Mouse (Mus musculus) neural tube, embryonic 12.5 days (tissue): ENCODE data around the gene 4933427D14Rik. TPM values are rescaled to one million over a fixed set of nuclear protein-coding genes. Genes with fewer than 3 reads are reported as not detected.
A peak's percentile ranks its signal among the peaks of the same experiment; 100 is the strongest.

Experiments
- ATAC-seq: fragments of 200-750 bp; cut with Nextera tagmentation; 2 replicates; pipeline ENCODE4 v1.8.0; 2017; ENCODE audit warnings: low read depth, mild to moderate bottlenecking, moderate TSS enrichment, moderate library complexity; ENCODE audit not compliant: low FRiP score
- H3K27ac ChIP-seq: fragments of 300-500 bp; sonication (generic); 2 replicates; pipeline ENCODE4 v1.5.1; 2016
- H3K27me3 ChIP-seq: fragments of 300-500 bp; sonication (generic); replicated peaks from 2 replicates; pipeline ENCODE4 v1.6.1; 2016; ENCODE audit warnings: mild to moderate bottlenecking
- H3K36me3 ChIP-seq: fragments of 300-500 bp; sonication (generic); 2 replicates; pipeline ENCODE4 v1.6.1; 2016; ENCODE audit warnings: mild to moderate bottlenecking
- H3K4me1 ChIP-seq: fragments of 300-500 bp; sonication (generic); 2 replicates; pipeline ENCODE4 v1.6.1; 2016
- H3K4me2 ChIP-seq: fragments of 300-500 bp; sonication (generic); replicated peaks from 2 replicates; pipeline ENCODE4 v1.6.1; 2016; ENCODE audit warnings: mild to moderate bottlenecking
- H3K4me3 ChIP-seq: fragments of 300-500 bp; sonication (generic); 2 replicates; pipeline ENCODE4 v1.5.1; 2016
- H3K9ac ChIP-seq: fragments of 300-500 bp; sonication (generic); 2 replicates; pipeline ENCODE4 v1.6.1; 2016; ENCODE audit warnings: mild to moderate bottlenecking
- H3K9me3 ChIP-seq: fragments of 300-500 bp; sonication (generic); 2 replicates; pipeline ENCODE4 v1.6.1; 2016; ENCODE audit warnings: mild to moderate bottlenecking
- WGBS: fragments of 180-500 bp; shearing (Covaris S2); methylation state at CpG from one replicate; pipeline ENCODE4 v1.1.7; 2016; 5-methylcytosine and 5-hydroxymethylcytosine counted together
- polyA plus RNA-seq: library from polyadenylated mRNA; unstranded; fragments of >200 nt; fragmentation: Nextera tagmentation; extraction: Ambion mirVana; gene quantifications from 2 replicates; pipeline ENCODE4 v1.2.1, GENCODE M21; 2016

4933427D14Rik gene
- polyA plus RNA-seq, 1 experiment from 2014 or later = 18.3 TPM

DNA sequence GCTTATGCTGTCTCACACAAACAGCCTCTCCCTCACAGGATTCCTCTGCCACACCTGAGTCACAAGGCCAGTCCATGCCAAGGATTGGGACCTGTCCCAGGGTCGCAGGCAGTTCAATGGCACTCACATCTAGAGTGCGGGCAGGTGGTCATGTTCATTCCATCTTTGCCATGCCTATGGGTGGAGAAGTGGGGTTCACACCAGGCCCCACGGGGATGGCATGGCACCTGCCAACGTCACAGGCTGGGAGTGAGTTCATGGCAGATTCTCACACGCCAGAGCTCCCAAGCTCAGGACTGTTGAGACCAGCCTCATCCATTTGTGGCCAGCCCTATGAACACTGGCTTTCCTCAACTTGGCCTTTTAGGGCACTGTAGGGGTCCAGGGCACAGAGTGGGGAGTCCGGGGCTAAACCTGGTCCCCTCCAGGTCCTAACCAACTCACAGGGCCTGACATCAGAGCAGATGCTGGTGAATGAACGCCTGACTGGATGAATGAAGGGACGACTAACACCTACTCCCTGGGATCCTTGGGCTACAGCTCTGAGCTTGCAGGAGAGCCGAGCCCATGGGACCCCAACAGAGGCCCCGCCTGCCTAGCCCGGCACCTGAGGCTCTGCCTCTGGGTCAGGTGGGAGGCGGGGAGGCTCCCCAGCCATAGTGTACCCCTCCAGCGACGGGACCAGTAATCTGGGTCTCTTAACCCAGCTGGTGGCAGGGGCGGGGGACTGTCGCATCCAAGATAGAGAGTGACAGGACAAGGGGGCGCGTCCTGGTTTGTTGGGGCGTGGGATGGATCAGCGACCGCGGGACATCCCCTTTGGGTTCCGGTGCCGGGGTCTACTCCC lies 72.5 kb downstream of the 4933427D14Rik start:
- peak overlapping the region; percentile 77 for H3K9ac ChIP-seq
- peak overlapping the region; percentile 70 for H3K4me3 ChIP-seq
- no peaks in the 10 kb centered on the region for H3K9me3 ChIP-seq
- H3K27ac ChIP-seq = no peak overlapping the region
- WGBS = 15% methylated on average over 24 of the region's 24 CpGs
- H3K36me3 ChIP-seq = no peaks in the 10 kb centered on the region
- H3K4me1 ChIP-seq = peaks cover 22% of the 10 kb centered on the region
- peaks cover 61% of the 10 kb centered on the region for H3K27me3 ChIP-seq
- peak overlapping the region; percentile 99 for H3K4me2 ChIP-seq
- peak; percentile 49 for ATAC-seq

- H3K9ac ChIP-seq = no peak overlapping the region
- no peak overlapping the region for H3K27ac ChIP-seq
- no peak overlapping the region for H3K4me2 ChIP-seq
- peaks cover 58% of the 10 kb centered on the region for H3K27me3 ChIP-seq
- peaks cover 23% of the 10 kb centered on the region for H3K4me1 ChIP-seq
- no peaks in the 10 kb centered on the region for H3K9me3 ChIP-seq
- no peak overlapping the region for H3K4me3 ChIP-seq
- 83% methylated on average over 10 of the region's 10 CpGs for WGBS
- no peaks in the 10 kb centered on the region for H3K36me3 ChIP-seq
- ATAC-seq = no peak
Measured at GRCm38 (mm10) chr11:72133075-72133474, 74.2 kb downstream of the 4933427D14Rik start.

- H3K27ac ChIP-seq = no peak overlapping the region
- H3K4me3 ChIP-seq = no peak overlapping the region
- no peak for ATAC-seq
- WGBS = 30% methylated on average over 3 of the region's 3 CpGs
- H3K9me3 ChIP-seq = no peaks in the 10 kb centered on the region
- no peak overlapping the region for H3K4me2 ChIP-seq
- peaks cover 23% of the 10 kb centered on the region for H3K4me1 ChIP-seq
- H3K27me3 ChIP-seq = peaks cover 54% of the 10 kb centered on the region
- H3K36me3 ChIP-seq = no peaks in the 10 kb centered on the region
- H3K9ac ChIP-seq = no peak overlapping the region
Measured at GRCm38 (mm10) chr11:72132266-72132665, 75.0 kb downstream of the 4933427D14Rik start.

DNA sequence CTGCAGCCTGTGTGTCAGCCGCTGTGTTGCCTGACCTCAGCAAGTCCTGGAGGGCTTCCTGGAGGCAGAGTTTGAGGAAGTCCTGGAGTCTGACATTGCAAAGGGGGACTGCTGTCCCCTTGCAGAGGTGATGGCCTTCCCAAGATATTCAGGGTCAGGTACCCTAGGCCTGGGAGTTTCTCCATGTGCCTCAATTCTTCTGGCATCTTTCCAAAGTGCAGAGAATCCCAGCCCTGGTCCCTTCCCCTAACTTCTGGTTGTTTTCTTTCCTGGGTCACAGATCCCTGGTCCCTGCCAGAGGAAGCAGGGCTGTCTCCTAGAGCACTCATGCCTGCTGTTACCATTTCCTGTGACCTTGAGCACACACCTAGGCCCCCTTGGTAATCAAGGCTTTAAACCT lies 75.6 kb downstream of the 4933427D14Rik start:
- Histone ChIP-seq H3K4me3 (no peak overlapping the region), H3K9ac (no peak overlapping the region), H3K27me3 (peaks cover 48% of the 10 kb centered on the region), H3K4me1 (peaks cover 23% of the 10 kb centered on the region), H3K9me3 (no peaks in the 10 kb centered on the region), H3K4me2 (no peak overlapping the region), H3K36me3 (no peaks in the 10 kb centered on the region), H3K27ac (no peak overlapping the region)
- WGBS = 81% methylated on average over 1 of the region's 1 CpGs
- no peak for ATAC-seq

DNA sequence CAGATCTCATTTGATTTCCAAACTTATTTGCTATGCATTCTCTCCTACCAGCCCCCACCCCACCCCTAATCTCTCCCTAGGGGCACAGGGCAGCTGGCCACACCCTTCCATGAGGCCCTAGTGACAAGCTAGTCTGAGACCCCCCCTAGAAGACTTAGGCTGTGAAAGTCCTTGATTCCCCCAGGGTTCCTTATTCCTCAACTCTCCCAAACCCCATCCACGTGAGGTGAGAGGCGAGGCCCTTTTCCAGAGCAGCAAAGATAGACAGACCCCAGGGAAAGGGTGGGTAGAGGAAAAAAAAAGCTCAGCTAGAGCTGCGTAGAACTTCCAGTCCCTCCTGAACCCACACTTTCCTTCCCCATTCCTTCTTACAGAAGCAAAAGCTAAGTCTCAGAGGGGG lies 76.4 kb downstream of the 4933427D14Rik start:
- WGBS = 92% methylated on average over 3 of the region's 3 CpGs
- H3K4me3 ChIP-seq = no peak overlapping the region
- peaks cover 16% of the 10 kb centered on the region for H3K4me1 ChIP-seq
- H3K9ac ChIP-seq = no peak overlapping the region
- no peak overlapping the region for H3K27ac ChIP-seq
- no peaks in the 10 kb centered on the region for H3K36me3 ChIP-seq
- no peak for ATAC-seq
- no peaks in the 10 kb centered on the region for H3K9me3 ChIP-seq
- H3K4me2 ChIP-seq = no peak overlapping the region
- peaks cover 41% of the 10 kb centered on the region for H3K27me3 ChIP-seq

DNA sequence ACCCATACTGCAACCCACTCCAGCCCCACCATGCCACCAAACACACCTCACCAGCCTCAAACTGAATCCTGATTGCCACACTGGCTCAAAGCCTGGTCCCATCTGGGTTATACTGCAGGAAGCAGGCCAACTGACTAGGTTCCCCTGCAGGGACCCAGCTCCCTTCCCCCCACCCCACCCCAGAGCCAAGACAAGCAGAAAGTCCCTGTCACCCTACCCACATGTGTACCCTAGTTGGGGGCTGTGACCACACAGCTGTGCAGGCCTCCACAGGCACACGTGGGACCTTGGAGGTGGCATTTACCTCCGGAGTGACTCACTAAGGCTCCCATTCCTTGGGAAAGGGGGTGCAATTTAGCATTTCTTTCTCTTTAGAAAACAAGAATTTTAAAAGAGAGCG lies 76.8 kb downstream of the 4933427D14Rik start:
- Histone ChIP-seq H3K36me3 (no peaks in the 10 kb centered on the region), H3K27me3 (peaks cover 37% of the 10 kb centered on the region), H3K27ac (no peak overlapping the region), H3K9me3 (no peaks in the 10 kb centered on the region), H3K4me1 (peaks cover 14% of the 10 kb centered on the region), H3K9ac (no peak overlapping the region), H3K4me2 (peak overlapping the region; percentile 16; the same call in 1 of the 2 replicates), H3K4me3 (no peak overlapping the region)
- WGBS = 69% methylated on average over 3 of the region's 3 CpGs
- ATAC-seq = no peak

DNA sequence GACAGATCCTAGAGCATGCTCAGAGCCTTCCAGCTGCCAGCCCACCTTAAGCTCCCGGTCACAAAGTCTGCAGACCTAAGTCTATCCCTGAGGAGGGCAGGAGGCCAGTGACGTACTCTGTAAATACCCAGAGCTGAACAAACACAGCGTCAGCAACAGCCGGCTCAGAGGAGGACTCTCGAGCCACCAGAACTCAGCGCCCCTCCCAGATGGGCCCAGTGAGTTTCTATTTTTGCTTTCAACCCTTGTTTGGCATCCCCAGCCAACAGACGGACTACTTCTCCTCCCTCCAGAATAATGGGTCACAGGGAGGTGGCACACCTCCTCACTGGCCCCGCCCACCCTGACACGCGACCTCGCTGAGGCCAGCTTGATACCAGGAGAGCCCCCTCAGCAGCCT lies 77.2 kb downstream of the 4933427D14Rik start:
- H3K4me2 ChIP-seq = peak overlapping the region; percentile 16; the same call in 1 of the 2 replicates
- no peaks in the 10 kb centered on the region for H3K36me3 ChIP-seq
- H3K27ac ChIP-seq = no peak overlapping the region
- H3K4me3 ChIP-seq = no peak overlapping the region
- peaks cover 9% of the 10 kb centered on the region for H3K4me1 ChIP-seq
- no peak for ATAC-seq
- peaks cover 32% of the 10 kb centered on the region for H3K27me3 ChIP-seq
- WGBS = 15% methylated on average over 11 of the region's 11 CpGs
- H3K9me3 ChIP-seq = no peaks in the 10 kb centered on the region
- no peak overlapping the region for H3K9ac ChIP-seq

GRCm38 (mm10) chr11:72129032-72129894 lies 78.0 kb downstream of the 4933427D14Rik start:
- WGBS = 74% methylated on average over 8 of the region's 8 CpGs

DNA sequence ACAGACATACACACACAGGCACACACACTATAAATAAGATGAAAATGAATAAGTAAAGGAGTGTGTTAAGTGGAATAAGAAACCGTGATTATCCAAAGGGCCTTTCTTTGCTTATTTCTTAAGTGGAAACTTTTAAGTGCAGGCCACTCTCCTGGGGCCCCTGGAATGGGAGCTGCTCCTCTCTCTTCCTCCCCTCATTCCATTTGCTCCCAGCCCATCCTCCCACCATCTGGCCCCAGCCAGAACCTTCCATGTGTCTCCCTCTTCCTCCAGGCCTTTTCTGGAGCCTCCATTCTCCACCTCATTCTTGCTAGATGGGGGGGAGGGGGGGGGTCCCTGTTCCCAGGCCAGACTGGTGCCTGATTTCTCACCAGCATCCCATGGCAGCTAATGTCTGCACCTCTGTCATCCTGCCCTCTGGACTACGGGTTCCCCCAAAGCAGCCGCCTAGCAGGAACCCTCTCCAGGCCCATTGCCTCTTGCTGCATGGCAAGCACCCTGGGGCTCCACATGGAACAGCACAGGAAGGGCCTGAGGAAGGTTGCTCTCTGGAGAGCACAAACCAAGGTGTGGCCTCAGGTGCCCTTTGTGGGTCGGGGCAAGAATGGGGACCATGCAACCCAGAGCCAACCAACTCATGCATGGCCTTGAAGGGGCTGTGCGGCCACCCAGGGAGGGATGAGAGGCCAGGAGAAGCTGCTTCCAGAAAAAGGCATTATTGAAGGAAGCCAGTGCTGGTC lies 79.6 kb downstream of the 4933427D14Rik start:
- Histone ChIP-seq H3K9me3 (no peaks in the 10 kb centered on the region), H3K27me3 (peaks cover 8% of the 10 kb centered on the region), H3K4me2 (no peak overlapping the region), H3K36me3 (no peaks in the 10 kb centered on the region), H3K27ac (no peak overlapping the region), H3K4me1 (peaks cover 6% of the 10 kb centered on the region; the same call in 1 of the 2 replicates), H3K9ac (no peak overlapping the region), H3K4me3 (no peak overlapping the region)
- 81% methylated on average over 5 of the region's 5 CpGs for WGBS
- no peak for ATAC-seq

More at GRCm38 (mm10) chr11:72129032-72129894, 78.0 kb downstream of the 4933427D14Rik start:
- H3K4me1 ChIP-seq = peaks cover 6% of the 10 kb centered on the region; the same call in 1 of the 2 replicates
- H3K9me3 ChIP-seq = no peaks in the 10 kb centered on the region
- H3K4me2 ChIP-seq = no peak overlapping the region
- H3K27ac ChIP-seq = no peak overlapping the region
- no peak for ATAC-seq
- no peak overlapping the region for H3K4me3 ChIP-seq
- H3K27me3 ChIP-seq = peaks cover 25% of the 10 kb centered on the region
- no peaks in the 10 kb centered on the region for H3K36me3 ChIP-seq
- no peak overlapping the region for H3K9ac ChIP-seq

DNA sequence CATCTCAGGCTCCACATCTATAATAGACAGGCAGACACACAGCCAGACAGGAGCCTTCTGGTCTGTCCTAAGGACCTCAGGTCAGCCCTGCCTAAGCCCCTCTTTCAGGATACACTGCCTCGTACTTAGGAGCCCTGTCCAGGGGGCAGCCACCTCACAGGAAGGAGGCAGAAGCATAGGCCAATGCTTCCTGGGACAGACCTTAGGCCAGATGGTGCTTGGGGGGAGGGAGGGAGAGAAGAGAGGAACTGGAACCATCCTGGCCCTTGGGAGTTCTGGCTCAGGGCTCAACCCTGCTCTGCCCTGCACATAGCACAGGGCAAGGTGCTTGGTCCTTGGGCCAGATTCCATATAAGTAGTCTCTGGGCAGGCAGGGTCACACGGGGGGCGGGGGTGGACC lies 81.5 kb downstream of the 4933427D14Rik start:
- Histone ChIP-seq H3K4me3 (no peak overlapping the region), H3K9ac (no peak overlapping the region), H3K27ac (no peak overlapping the region), H3K36me3 (no peaks in the 10 kb centered on the region), H3K4me2 (no peak overlapping the region), H3K9me3 (no peaks in the 10 kb centered on the region), H3K27me3 (no peaks in the 10 kb centered on the region), H3K4me1 (peaks cover 6% of the 10 kb centered on the region; the same call in 1 of the 2 replicates)
- ATAC-seq = no peak
- 78% methylated on average over 3 of the region's 3 CpGs for WGBS

DNA sequence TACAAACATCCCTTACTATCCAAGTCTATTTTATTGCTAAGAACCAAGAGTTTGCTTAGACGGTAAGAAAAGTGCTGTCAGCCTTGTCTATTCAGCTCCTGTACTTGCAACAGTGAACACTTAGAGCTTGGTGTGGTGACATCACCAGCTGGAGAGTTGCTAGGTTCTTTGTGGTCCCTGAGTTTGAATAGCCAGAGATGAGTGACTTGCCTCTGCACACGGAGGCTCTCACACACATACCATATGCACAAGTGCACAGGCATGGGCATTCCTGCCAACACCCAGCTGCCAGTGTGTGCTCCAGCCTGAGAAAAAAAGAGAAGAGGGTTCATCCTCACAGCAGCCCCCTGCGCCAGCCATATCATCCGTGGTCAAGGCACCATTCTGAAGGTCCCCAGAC lies 83.7 kb downstream of the 4933427D14Rik start:
- no peak overlapping the region for H3K4me2 ChIP-seq
- no peak overlapping the region for H3K4me3 ChIP-seq
- no peaks in the 10 kb centered on the region for H3K9me3 ChIP-seq
- H3K9ac ChIP-seq = no peak overlapping the region
- H3K36me3 ChIP-seq = no peaks in the 10 kb centered on the region
- no peaks in the 10 kb centered on the region for H3K27me3 ChIP-seq
- no peaks in the 10 kb centered on the region for H3K4me1 ChIP-seq
- 84% methylated on average over 4 of the region's 4 CpGs for WGBS
- no peak for ATAC-seq
- H3K27ac ChIP-seq = no peak overlapping the region

- Histone ChIP-seq H3K27me3 (no peaks in the 10 kb centered on the region), H3K9me3 (no peaks in the 10 kb centered on the region), H3K4me3 (no peak overlapping the region), H3K27ac (no peak overlapping the region), H3K9ac (no peak overlapping the region), H3K4me2 (no peak overlapping the region), H3K36me3 (no peaks in the 10 kb centered on the region), H3K4me1 (no peaks in the 10 kb centered on the region)
- ATAC-seq = no peak
- WGBS = 86% methylated on average over 6 of the region's 6 CpGs
Measured at GRCm38 (mm10) chr11:72120354-72120753, 86.9 kb downstream of the 4933427D14Rik start.
